34 mouse cellular contexts compared by ENCODE assay signal in the genomic region with DNA sequence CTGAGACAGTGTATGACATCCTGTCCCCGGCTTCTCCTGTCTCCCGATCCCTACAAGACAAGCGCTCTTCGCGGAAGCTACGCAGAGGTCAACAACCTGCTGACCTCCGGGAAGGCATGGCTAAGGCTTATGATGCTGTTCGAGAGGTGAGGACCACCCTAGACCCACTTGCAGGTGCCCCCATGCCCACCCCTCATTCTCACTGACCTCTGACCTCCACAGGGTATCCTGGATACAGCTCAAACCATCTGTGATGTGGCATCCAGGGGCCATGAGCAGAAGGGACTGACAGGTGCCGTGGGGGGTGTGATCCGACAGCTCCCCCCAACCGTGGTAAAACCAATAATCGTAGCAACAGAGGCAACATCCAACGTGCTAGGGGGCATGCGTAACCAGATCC. TPM values are rescaled to one million over a fixed set of nuclear protein-coding genes. Genes with fewer than 3 reads are reported as not detected.
"Had no signal": no experiment of that assay in that cellular context is flagged by ENCODE, and none has a peak within 500 bp of the region (broad histone marks: within the 10 kb centered on the region; RNA-seq: fewer than 3 reads in every experiment).

No protein-coding gene starts in this region.

- H3K27ac ChIP-seq: heart, adult 2 months; heart, embryonic 13.5 days; heart, embryonic 15.5 days; hindbrain, embryonic 13.5 days; hindbrain, embryonic 15.5 days; hindbrain, postnatal 0 days; limb, embryonic 13.5 days; limb, embryonic 15.5 days; liver, embryonic 12.5 days; liver, embryonic 14.5 days had no signal

- H3K9me3 ChIP-seq: heart, embryonic 15.5 days; hindbrain, embryonic 13.5 days; hindbrain, embryonic 15.5 days; limb, embryonic 15.5 days had no signal

- H3K4me3 ChIP-seq: heart, adult 2 months; heart, embryonic 13.5 days; heart, embryonic 15.5 days; hindbrain, embryonic 13.5 days; hindbrain, embryonic 15.5 days; limb, embryonic 13.5 days; limb, embryonic 15.5 days; liver, embryonic 12.5 days had no signal

- H3K9ac ChIP-seq: heart, embryonic 13.5 days; heart, embryonic 15.5 days; hindbrain, embryonic 13.5 days; hindbrain, embryonic 15.5 days; limb, embryonic 13.5 days; limb, embryonic 15.5 days; liver, embryonic 12.5 days; liver, embryonic 14.5 days had no signal

- H3K27me3 ChIP-seq: heart, embryonic 13.5 days; heart, embryonic 15.5 days; hindbrain, embryonic 13.5 days; hindbrain, embryonic 15.5 days; limb, embryonic 13.5 days; limb, embryonic 15.5 days; liver, embryonic 12.5 days had no signal

- H3K4me1 ChIP-seq: heart, embryonic 13.5 days; heart, embryonic 15.5 days; hindbrain, embryonic 13.5 days; hindbrain, embryonic 15.5 days; limb, embryonic 13.5 days had no signal

- DNase-seq: gastrocnemius, postnatal 14 days; gastrocnemius, postnatal 36 days; heart, adult 2 months; heart, postnatal 14 days; heart, postnatal 36 days; kidney, adult 11 months; kidney, adult 8-10 months; kidney, postnatal 14 days; layer of hippocampus, adult 9-11 months; layer of hippocampus, postnatal 36 days; left cerebral cortex, postnatal 4 days had no signal

- H3K4me2 ChIP-seq: heart, embryonic 11.5 days; heart, embryonic 13.5 days; heart, embryonic 15.5 days; hindbrain, embryonic 13.5 days; hindbrain, embryonic 15.5 days; limb, embryonic 13.5 days; limb, embryonic 15.5 days; liver, embryonic 12.5 days had no signal

- ATAC-seq: hindbrain, postnatal 0 days; intestine, embryonic 16.5 days; liver, embryonic 12.5 days had no signal

RNA-seq across cellular contexts. Expression of gene Gpha2, which starts 35.2 kb away (rescaled TPM):
- total RNA-seq: gastrocnemius, adult 18-20 months; gastrocnemius, adult 8-10 months; gastrocnemius, postnatal 14 days; gastrocnemius, postnatal 36 days; heart, adult 2 months; heart, postnatal 14 days; heart, postnatal 36 days; hindbrain, postnatal 0 days; layer of hippocampus, adult 18-20 months; layer of hippocampus, adult 8-10 months; layer of hippocampus, postnatal 14 days; layer of hippocampus, postnatal 36 days; left cerebral cortex, adult 18-20 months; left cerebral cortex, adult 8-10 months; left cerebral cortex, postnatal 10 days; left cerebral cortex, postnatal 25 days; left cerebral cortex, postnatal 4 days had no signal
- polyA plus RNA-seq: heart, embryonic 13.5 days; heart, embryonic 15.5 days; heart, postnatal 0 days; hindbrain, embryonic 13.5 days; hindbrain, embryonic 15.5 days; kidney, embryonic 14.5 days; liver, adult 2 months; liver, embryonic 12.5 days; liver, embryonic 14.5 days had no signal
